Mouse (Mus musculus): ENCODE results near the gene Znrf2. TPM values are rescaled to one million over a fixed set of nuclear protein-coding genes. Genes with fewer than 3 reads are reported as not detected.
"Not testable (repeated sequence)": the region's sequence is repeated elsewhere in the genome, so short reads cannot be mapped to it uniquely, and the experiment has no call there.

Gene Znrf2
- total and polyA plus RNA-seq, 3 experiments = 16.1 to 21.3 TPM; not detected in 1

GRCm38 (mm10) chr6:54822348-54822747, 5.6 kb downstream of the Znrf2 start (continued):
- TF ChIP-seq ETS1 (IDR thresholded peaks at IDR 0.05; ENCODE audit: low read depth, low read length) (no peak), GATA1 (IDR thresholded peaks at IDR 0.05; ENCODE audit: low read depth, low read length) (no peak), MAX (IDR thresholded peaks at IDR 0.05; ENCODE audit: low read length) (no peak), CTCF (IDR thresholded peaks at IDR 0.05 in 2 of 3, conservative IDR thresholded peaks at IDR 0.05 in 1 of 3; ENCODE audit: control insufficient read depth in 1 of 3, insufficient read depth in 1 of 3, low read depth in 2 of 3, low read length in 3 of 3, poor library complexity in 1 of 3, severe bottlenecking in 1 of 3) (no peak)

- H3K4me1 ChIP-seq (ENCODE audit: control insufficient read depth in 1 of 2, insufficient read depth in 2 of 2, low read length in 2 of 2) = peaks cover 3 to 12% of the 10 kb centered on the region in 2 experiments
- not testable (repeated sequence) for H3K27ac ChIP-seq (ENCODE audit: control insufficient read depth, low read depth, low read length); DNase-seq (ENCODE audit: low read depth, low spot score); H3K9me3 ChIP-seq (replicated peaks; ENCODE audit: insufficient read depth, low read length); H3K4me3 ChIP-seq (ENCODE audit: control insufficient read depth in 1 of 2, insufficient read depth in 1 of 2, low read depth in 2 of 2, low read length in 2 of 2); H3K27me3 ChIP-seq (ENCODE audit: control insufficient read depth in 1 of 2, insufficient read depth in 2 of 2, low read length in 2 of 2); H3K9ac ChIP-seq (ENCODE audit: control insufficient read depth, low read depth, low read length, poor library complexity, severe bottlenecking)
- H3K36me3 ChIP-seq (ENCODE audit: control insufficient read depth in 1 of 2, insufficient read depth in 2 of 2, low read length in 2 of 2) = peaks cover 0 to 22% of the 10 kb centered on the region in 2 experiments; a peak in 3 of 4 replicates
- H3K79me2 ChIP-seq (ENCODE audit: control insufficient read depth, insufficient read depth, low read length, poor library complexity) = peaks cover 63% of the 10 kb centered on the region
Observed at GRCm38 (mm10) chr6:54824561-54824960, 7.8 kb downstream of the Znrf2 start.

- H3K4me3 ChIP-seq (ENCODE audit: control insufficient read depth in 1 of 2, insufficient read depth in 1 of 2, low read depth in 2 of 2, low read length in 2 of 2) = no peak overlapping the region
- DNase-seq (ENCODE audit: low read depth, low spot score) = no peak
- no peak for TF ChIP-seq MYC (IDR thresholded peaks at IDR 0.05; ENCODE audit: low read depth, low read length)
- no peak for TF ChIP-seq MAFK (IDR thresholded peaks at IDR 0.05; ENCODE audit: borderline replicate concordance, low read depth, low read length)
- no peak for TF ChIP-seq EP300 (IDR thresholded peaks at IDR 0.05; ENCODE audit: low read depth in 1 of 2, low read length in 2 of 2)
- no peak for TF ChIP-seq TBP (IDR thresholded peaks at IDR 0.05; ENCODE audit: low read depth, low read length)
- TF ChIP-seq CHD2 (IDR thresholded peaks at IDR 0.05; ENCODE audit: low read length) = no peak
- TF ChIP-seq ZNF384 (IDR thresholded peaks at IDR 0.05; ENCODE audit: low read depth, low read length) = no peak
- TF ChIP-seq ZMIZ1 (IDR thresholded peaks at IDR 0.05; ENCODE audit: low read depth, low read length) = no peak
- no peak for TF ChIP-seq POLR2AphosphoS2 (IDR thresholded peaks at IDR 0.05; ENCODE audit: low read length)
- TF ChIP-seq USF1 (IDR thresholded peaks at IDR 0.05; ENCODE audit: low read depth, low read length) = no peak
- no peak for TF ChIP-seq HCFC1 (IDR thresholded peaks at IDR 0.05; ENCODE audit: low read depth, low read length)
- TF ChIP-seq BHLHE40 (IDR thresholded peaks at IDR 0.05; ENCODE audit: borderline replicate concordance, low read depth, low read length) = no peak
- H3K9me3 ChIP-seq (replicated peaks; ENCODE audit: insufficient read depth, low read length) = no peaks in the 10 kb centered on the region
- no peak overlapping the region for H3K27ac ChIP-seq (ENCODE audit: control insufficient read depth, low read depth, low read length)
- H3K9ac ChIP-seq (ENCODE audit: control insufficient read depth, low read depth, low read length, poor library complexity, severe bottlenecking) = no peak overlapping the region
- peaks cover 0 to 12% of the 10 kb centered on the region in 2 experiments; a peak in 3 of 4 replicates for H3K4me1 ChIP-seq (ENCODE audit: control insufficient read depth in 1 of 2, insufficient read depth in 2 of 2, low read length in 2 of 2)
- peaks cover 0 to 14% of the 10 kb centered on the region in 2 experiments; a peak in 3 of 4 replicates for H3K36me3 ChIP-seq (ENCODE audit: control insufficient read depth in 1 of 2, insufficient read depth in 2 of 2, low read length in 2 of 2)
- peaks cover 59% of the 10 kb centered on the region for H3K79me2 ChIP-seq (ENCODE audit: control insufficient read depth, insufficient read depth, low read length, poor library complexity)
- no peaks in the 10 kb centered on the region for H3K27me3 ChIP-seq (ENCODE audit: control insufficient read depth in 1 of 2, insufficient read depth in 2 of 2, low read length in 2 of 2)
Observed at GRCm38 (mm10) chr6:54827481-54827880, 10.8 kb downstream of the Znrf2 start.
